Mouse (Mus musculus) small intestine, adult 2 months (tissue): ENCODE measurements around the gene Gm8267.
"Not testable (repeated sequence)": the region's sequence is repeated elsewhere in the genome, so short reads cannot be mapped to it uniquely, and the experiment has no call there.

ENCODE experiments used
- CTCF ChIP-seq: fragments of 200-500 bp; IDR thresholded peaks from 2 replicates; pipeline ENCODE4 v1.5.1; 2012; ENCODE audit warnings: low read depth, mild to moderate bottlenecking, control low read depth, inconsistent platforms, low read length, moderate library complexity, mixed read lengths; ENCODE audit not compliant: insufficient replicate concordance, insufficient read length; ENCODE audit errors: extremely low read depth
- POLR2A ChIP-seq: fragments of 200-500 bp; IDR thresholded peaks from 2 replicates; pipeline ENCODE4 v1.6.1; 2012; ENCODE audit warnings: low read depth, mild to moderate bottlenecking, control low read depth, inconsistent platforms, low read length, moderate library complexity

DNA sequence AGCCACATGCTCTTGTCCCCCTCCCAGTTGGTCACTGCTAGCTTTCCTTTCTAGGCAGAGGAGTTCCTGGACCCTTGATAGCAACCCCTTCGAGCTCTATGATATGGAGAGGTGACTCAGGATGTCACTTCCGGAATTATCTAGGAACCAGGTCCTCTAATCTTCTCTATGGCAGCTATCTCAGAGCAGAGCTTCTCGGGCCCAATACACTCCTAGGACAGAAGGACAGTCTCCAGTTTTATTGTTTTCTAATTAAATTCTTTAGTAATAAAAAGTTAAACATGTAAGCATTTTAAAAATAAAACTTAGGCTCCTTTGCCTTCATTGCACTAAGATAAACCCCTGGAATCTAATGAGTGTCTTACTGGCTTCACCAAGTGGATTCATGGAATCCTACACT lies 43.8 kb downstream of the Gm8267 start, which contains the start of gene Gm8257:
- TF ChIP-seq CTCF, POLR2A: not testable (repeated sequence)
